Mouse (Mus musculus): ENCODE data around the gene Cdc123.

DNA sequence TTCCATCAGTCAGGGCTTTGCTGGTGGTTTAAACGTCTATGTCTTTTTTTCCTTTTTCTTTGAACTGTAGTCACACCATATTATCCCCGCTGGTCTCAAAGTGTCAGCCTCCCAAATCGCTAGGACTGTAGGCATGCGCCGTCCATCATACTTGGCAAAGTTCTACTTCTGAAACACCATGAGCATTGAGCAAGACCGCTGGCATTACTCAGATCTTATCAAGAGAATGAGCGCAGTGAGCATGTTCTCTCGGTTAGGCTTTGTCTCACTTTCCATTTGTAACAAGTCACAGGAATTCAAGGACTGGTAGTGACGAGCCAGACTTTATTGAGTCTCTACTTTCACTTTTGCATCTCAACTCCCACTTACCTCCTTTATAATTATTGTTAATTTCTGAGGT lies 6.2 kb upstream of the Cdc123 start:
- no peak for TF ChIP-seq POLR2A (IDR thresholded peaks at IDR 0.05; ENCODE audit: insufficient read depth, low read length)
- no peak for TF ChIP-seq CTCF (IDR thresholded peaks at IDR 0.05; ENCODE audit: low read depth, low read length)

Data from ES-Bruce4 (cell line).